Mouse (Mus musculus) common myeloid progenitor, adult 5-6 weeks (primary cell): ENCODE measurements around the gene Trim47. TPM values are rescaled to one million over a fixed set of nuclear protein-coding genes. Genes with fewer than 3 reads are reported as not detected.
A peak's percentile ranks its signal among the peaks of the same experiment; 100 is the strongest.

Experiments used
- ATAC-seq: replicated peaks from 2 replicates; pipeline ENCODE4 v1.8.0; 2016; ENCODE audit warnings: low read depth, mild to moderate bottlenecking, moderate TSS enrichment, inconsistent platforms; ENCODE audit not compliant: poor library complexity, severe bottlenecking
- total RNA-seq: library from RNA; stranded (forward); fragments of 200-1000, 187-1606 nt; gene quantifications from 2 replicates; pipeline ENCODE4 v1.2.3, GENCODE M21; 2017

Gene Trim47
- total RNA-seq, 1 experiment from 2014 or later = 5.8 TPM

DNA sequence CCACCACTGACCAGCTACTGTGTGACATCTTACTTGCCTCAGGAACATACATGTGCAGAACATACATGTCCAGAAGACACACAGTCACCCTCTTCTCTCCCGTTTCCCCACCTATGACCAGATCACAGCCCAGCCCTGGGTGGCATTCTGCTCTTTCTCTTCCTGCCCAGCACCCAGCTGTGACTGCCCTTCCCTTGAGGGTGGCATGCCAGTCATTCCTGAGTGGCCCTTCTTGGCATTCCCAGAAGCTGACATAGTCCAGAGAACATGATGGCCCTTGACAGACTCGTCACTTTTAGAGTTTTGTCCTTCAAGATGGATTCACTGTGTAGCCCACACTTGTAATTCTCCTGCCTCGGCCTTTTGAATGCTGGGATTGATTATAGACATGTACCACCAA lies 54.4 kb downstream of the Trim47 start:
- ATAC-seq = no peak

DNA sequence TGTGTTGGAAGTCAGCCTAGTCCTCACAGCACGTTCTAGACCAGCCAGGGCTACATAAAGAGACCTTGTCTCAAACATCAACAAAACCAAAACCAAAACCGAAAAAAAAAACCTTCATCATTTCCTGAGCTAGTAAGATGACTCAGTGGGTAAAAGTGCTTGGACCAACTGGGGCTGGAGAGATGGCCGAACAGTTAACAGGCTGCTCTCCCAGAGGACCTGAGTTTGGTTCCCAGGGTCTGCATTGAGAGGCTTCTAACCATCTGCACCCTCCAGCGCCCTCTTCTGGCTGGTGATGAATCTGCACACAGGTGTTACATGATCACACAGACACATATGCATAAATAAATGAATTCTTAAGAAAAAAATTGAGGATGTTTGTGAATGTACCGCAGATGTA lies 55.5 kb downstream of the Trim47 start:
- peak; percentile 33 for ATAC-seq

DNA sequence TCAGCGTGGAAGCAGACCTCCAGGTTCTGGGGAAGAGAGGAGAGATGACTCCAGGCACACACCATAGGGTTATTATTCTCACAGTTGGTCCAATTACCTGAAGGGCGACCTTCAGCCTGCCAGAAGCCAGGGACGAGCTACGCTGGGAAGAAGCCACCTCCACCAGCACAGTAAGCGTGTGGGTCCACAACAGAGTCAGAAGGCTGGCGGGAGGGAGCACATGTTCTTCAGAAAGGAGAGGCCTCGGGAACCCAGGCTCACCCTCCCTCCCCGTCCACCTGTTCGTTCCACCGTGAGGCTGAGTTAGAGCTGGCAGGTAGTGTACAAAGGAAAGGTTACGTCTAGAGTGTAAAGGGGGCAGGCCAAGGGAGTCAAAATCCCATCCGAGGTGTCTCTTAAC lies 61.7 kb downstream of the Trim47 start:
- no peak for ATAC-seq

DNA sequence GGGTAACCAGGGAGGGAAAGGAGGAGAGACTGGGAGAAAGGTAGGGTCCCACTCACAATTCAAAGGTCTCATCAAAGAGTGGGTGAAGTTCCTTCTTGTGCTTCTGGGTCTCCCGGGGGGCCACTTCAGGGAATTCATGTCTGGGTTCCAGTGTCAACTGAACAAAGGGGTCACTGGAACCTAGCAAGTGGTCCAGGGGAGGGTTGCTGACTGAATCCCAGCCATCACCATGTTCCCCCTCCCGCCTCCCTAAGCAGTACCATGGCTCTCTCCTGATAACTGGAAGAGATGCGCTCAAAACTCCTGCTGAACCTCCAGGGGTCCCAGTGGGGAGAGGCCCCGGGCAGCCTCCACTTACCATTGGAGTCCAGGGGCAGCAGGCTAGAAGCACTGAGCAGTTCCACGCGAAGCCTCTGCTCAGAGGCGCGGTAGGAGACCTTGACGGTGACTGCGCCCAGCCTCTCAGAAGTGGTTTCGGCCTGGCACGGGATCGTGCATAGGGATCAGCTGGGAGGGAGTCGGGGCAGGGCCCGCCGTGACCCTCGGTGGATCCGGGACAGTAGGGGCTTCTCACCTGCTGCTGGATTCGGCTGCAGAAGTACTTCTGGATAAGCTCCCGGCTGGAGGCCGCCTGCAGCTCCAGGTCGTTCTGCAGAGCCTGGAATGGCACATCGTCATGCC lies 62.7 kb downstream of the Trim47 start:
- no peak for ATAC-seq

DNA sequence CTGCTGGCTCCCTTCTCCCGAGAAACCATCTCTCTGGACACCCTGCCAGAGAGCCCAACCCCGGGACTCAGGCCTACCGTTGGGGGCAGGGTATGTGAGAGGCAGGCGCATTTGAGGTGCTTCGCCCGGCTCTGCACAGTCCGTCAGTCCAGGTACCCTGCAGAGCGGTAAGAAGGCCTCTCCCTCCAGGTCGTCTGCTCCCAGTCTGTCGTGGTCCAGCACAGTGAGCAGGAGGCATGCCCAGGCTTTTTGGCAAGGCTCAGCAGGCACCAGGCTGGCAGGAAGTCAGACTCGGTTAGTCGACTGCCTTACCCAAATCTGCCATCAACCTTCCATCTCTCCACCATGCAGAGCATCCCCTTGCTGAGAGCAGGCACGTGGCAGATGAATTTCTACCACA lies 63.4 kb downstream of the Trim47 start:
- ATAC-seq = no peak

DNA sequence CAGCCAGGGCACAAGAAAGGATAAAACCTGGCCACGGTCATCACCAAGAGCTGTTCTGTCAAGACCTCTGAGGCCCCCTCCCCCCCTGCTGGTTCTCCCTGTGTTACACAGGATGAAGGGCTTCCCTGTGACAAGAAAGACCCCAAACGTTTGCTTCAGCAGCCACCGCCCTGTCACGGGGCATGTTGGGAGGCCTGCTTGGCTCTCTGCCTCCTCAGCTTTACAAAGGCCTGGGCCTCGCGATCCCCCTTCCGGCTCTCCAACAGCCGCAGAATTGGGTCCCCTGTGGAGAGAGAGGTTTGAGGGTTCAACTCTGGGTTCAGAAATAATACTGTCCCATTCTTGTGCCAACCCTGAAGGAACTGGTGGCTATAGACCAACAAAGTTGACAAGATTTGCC lies 64.5 kb downstream of the Trim47 start:
- ATAC-seq = no peak

DNA sequence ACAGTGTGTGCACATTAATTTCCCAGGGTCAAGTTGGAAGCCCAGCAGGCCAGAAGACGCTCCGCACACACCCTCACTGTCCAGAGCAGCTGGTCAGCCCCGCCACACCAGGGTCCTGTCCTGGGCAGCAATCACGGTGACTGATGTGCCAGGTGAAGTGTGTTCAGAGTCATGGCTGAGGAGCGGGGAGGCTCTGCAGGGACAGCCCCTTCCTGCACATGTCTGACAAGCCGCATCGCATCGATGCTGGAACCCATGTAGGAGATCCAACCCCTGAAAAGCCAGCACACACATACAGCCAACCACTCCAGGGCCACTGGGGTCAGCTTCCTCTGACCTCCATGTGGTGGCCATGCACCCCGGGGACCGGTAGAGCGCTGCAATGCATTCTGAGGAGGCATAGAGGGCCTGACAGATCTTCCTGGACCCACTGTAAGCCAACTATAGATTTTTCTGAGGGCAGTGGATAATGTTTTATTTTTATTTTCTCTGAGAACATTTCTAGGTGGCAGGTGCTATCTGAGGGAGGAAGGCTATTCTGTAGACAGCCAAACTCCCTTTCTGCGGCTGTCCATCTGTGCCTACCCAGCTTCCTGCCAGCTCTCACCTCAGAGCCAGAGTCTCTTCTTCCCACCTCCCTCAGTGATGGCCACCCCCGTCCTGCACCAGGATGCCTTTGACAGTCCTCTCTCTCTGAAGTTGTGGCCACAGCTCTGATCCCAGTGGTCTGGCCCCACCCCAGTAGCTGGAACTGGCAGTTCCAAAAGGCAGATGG lies 65.2 kb downstream of the Trim47 start:
- no peak for ATAC-seq

DNA sequence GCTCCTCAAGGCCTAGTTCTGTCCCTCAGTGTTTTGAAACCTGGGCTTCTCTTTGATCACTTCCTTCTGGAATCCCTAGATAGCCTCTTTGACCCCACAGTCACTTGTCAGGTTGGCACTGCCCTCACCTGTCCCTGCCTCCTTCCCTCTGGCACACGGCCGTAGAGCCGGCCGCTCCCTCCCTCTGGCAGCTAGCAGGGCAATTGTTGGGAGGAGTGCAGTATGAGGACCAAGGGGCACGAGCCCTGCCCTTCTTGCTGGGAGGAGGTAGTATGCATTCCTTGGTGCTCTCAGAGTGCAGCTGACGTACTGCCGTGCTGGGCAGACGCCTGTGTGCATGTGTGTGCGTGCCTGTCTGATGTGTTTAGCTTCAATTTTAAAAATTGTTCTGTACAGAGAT lies 66.4 kb downstream of the Trim47 start:
- no peak for ATAC-seq

DNA sequence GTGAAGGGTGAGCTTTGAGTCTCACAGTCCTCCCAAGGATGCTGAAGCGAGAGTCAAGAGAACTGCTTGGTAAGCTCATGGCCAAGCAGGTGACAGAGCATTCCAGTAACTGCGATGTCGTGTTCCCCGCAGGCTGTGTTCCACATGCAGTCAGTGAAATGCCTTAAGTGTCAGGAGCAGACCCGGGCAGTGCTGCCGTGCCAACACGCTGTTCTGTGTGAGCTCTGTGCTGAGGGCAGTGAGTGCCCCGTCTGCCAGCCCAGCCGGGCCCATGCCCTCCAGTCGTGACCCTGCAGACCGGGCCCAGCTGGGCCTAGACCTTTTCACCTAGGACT lies 67.4 kb downstream of the Trim47 start:
- ATAC-seq = no peak

DNA sequence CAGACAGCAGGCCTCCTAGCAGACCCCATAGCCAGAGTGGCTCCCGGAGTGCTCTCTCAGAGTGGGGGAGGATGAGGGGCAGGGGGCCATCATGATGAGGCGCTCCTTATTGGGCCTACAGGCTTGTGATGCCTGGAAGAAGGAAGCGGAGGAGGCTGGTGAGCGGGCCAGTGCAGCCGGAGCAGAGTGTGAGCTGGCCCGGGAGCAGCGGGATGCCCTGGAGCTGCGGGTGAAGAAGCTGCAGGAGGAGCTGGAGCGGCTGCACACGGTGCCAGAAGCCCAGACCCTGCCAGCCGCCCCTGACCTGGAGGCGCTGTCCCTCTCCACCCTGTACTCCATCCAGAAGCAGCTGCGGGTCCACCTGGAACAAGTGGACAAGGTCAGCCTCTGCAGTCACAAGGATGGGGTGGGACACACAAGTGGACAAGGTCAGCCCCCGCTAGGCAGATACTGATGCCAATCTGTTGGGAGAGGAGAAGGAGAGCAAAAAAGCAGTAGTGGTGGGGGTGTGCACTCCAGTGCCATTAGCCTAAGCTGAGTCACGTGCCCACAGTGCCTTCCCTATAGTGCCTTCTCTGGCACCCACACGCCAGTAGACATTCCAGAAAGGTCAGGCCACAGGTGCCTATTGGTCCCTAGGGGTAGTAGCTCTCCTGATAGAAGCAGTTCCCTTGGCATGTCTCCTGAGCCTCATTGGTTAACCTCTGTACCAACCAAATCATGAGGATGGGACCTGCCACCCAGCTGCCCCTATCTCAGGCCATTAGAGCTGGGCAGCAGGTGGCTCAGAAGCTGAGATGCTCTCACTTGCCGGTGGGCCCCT lies 67.9 kb downstream of the Trim47 start:
- no peak for ATAC-seq

DNA sequence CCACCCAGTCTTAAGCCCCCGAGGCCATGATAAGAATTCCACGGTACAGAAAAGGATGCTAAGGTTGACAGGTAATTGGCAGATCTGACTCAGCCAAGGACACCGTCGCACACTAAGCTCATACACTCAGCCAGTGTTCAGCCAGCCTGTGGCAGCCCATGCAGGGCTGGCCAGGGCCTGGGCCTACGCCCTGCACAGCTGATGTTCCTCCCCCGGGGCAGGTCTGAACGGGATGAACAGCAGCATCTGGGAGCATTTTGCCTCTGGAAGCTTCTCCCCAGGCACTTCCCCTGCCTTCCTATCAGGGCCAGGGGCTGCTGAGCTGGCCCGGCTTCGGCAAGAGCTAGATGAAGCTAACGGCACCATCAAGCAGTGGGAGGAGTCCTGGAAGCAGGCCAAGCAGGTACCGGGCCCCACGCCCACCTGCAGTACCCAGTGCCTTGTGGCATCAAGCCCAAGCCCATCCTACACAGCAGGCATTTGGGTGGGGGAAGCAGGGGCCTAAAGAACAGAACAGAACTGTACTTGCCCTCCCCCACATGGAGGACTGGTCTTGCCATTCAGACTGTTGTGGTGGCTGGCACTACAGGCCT lies 68.9 kb downstream of the Trim47 start:
- ATAC-seq = no peak

DNA sequence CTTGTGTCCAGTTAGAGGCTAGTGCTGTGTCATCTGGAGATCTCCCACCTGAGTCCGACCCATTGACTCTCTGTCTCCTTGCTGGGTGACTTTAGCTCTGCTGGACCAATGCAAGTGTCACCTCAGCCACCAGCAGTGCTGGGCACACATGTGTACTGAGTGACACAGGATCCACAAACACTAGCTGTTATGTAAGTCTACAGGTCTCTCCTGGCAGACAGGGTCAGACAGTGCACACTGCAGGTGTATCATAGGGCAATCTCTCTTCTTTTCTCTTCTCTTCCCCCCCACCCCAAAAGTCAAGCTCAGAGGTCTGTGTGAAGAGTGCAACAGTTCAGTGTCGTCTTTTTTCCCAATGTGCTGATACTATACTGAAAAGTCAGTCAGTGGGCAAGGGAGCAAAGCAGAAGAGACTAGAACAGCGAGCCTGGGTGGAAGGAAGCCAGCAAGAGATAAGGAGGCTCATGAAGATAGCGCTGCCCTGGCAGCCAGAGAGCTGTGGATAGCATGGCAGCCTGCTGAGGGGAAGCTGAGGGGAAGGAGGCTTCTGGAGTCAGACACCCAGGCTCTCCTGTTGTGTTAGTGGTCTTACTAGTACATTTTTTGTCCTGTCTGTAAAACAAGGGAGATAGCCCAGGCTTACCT lies 69.7 kb downstream of the Trim47 start:
- peak; percentile 62 for ATAC-seq

DNA sequence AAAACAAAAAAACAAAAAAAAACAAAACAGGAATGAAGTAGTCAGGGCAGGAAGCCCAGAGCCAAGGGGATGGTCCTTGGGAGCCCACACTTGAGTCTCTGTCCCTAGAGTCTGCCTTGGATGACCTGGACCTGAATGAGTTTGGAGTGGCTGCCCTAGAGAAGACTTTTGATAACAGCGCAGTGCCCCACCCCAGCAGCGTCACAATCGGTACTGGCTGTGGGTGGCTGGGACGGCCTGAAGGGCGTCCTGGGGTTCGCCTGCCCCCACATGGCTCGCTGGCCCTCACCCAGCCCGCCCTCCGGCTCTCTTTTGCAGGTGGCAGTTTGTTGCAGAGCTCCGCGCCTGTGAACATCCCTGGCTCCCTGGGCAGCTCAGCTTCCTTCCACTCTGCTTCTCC lies 71.1 kb downstream of the Trim47 start:
- no peak for ATAC-seq

Other genes with a start within 250 kb of the Trim47 start
- 31.2 and 35.4 TPM in 2 replicates for gene Smim5, start 227.2 kb downstream of the Trim47 start, total RNA-seq
- gene Smim6, start 215.2 kb downstream of the Trim47 start, total RNA-seq = 0.34 and 2.0 TPM in 2 replicates
- 164 and 170 TPM in 2 replicates for gene Sap30bp, start 193.9 kb downstream of the Trim47 start, total RNA-seq
- 23.6 and 25.3 TPM in 2 replicates for gene Recql5, start 193.7 kb downstream of the Trim47 start, total RNA-seq
- 0.29 and 5.1 TPM in 2 replicates for gene Itgb4, start 152.5 kb downstream of the Trim47 start, total RNA-seq
- gene Galk1, start 114.5 kb downstream of the Trim47 start, total RNA-seq = 34.6 and 43.6 TPM in 2 replicates
- gene H3f3b, start 99.2 kb downstream of the Trim47 start, total RNA-seq = 867 and 869 TPM in 2 replicates
- gene Unk, start 96.9 kb downstream of the Trim47 start, total RNA-seq = 15.8 and 28.5 TPM in 2 replicates
- gene Unc13d, start 49.2 kb downstream of the Trim47 start, total RNA-seq = 29.7 and 29.9 TPM in 2 replicates
- 26.2 and 32.7 TPM in 2 replicates for gene Wbp2, start 40.2 kb downstream of the Trim47 start, total RNA-seq
- gene Trim65, start 3.9 kb upstream of the Trim47 start, total RNA-seq = 9.9 and 12.5 TPM in 2 replicates
- 38.7 and 40.5 TPM in 2 replicates for gene Mrpl38, start 11.7 kb upstream of the Trim47 start, total RNA-seq
- gene Fbf1, start 41.0 kb upstream of the Trim47 start, total RNA-seq = 20.2 and 21.7 TPM in 2 replicates
- gene Ten1, start 71.6 kb upstream of the Trim47 start, total RNA-seq = 21.5 and 34.3 TPM in 2 replicates
- gene Acox1, start 71.8 kb upstream of the Trim47 start, total RNA-seq = 24.2 and 25.9 TPM in 2 replicates
- gene Evpl, start 110.9 kb upstream of the Trim47 start, total RNA-seq = 2.2 and 2.6 TPM in 2 replicates
- gene Srp68, start 147.0 kb upstream of the Trim47 start, total RNA-seq = 56.9 and 62.6 TPM in 2 replicates
- not detected in 2 replicates for gene Galr2, start 153.7 kb upstream of the Trim47 start, total RNA-seq
- gene Exoc7, start 180.0 kb upstream of the Trim47 start, total RNA-seq = 19.5 and 34.3 TPM in 2 replicates
- not detected in 2 replicates for gene Foxj1, start 208.2 kb upstream of the Trim47 start, total RNA-seq